Mouse (Mus musculus) limb, embryonic 14.5 days (tissue): Measurements from ENCODE around the gene Zfp629. TPM values are rescaled to one million over a fixed set of nuclear protein-coding genes. Genes with fewer than 3 reads are reported as not detected.

ENCODE experiments used
- ATAC-seq: fragments of 200-750 bp; cut with Nextera tagmentation; 2 replicates; pipeline ENCODE4 v1.8.0; 2017; ENCODE audit warnings: low read depth, moderate number of reproducible peaks, moderate TSS enrichment; ENCODE audit not compliant: low FRiP score
- DNase-seq: peaks from one replicate; pipeline ENCODE4 v3.0.0-alpha.2; 2015; ENCODE audit warnings: low spot score
- H3K27ac ChIP-seq: fragments of 300-500 bp; sonication (generic); replicated peaks from 2 replicates; pipeline ENCODE4 v1.5.1; 2014; ENCODE audit warnings: low read depth, mild to moderate bottlenecking, low read length, moderate library complexity, mixed read lengths
- H3K27me3 ChIP-seq: fragments of 300-500 bp; sonication (generic); 2 replicates; pipeline ENCODE4 v1.6.1; 2014; ENCODE audit warnings: low read length, mixed read lengths; ENCODE audit not compliant: control insufficient read depth, insufficient read depth
- H3K36me3 ChIP-seq: fragments of 300-500 bp; sonication (generic); 2 replicates; pipeline ENCODE4 v1.6.1; 2014; ENCODE audit warnings: mild to moderate bottlenecking, low read length, moderate library complexity, mixed read lengths; ENCODE audit not compliant: control insufficient read depth, insufficient read depth
- H3K4me1 ChIP-seq: fragments of 300-500 bp; sonication (generic); 2 replicates; pipeline ENCODE4 v1.6.1; 2014; ENCODE audit warnings: antibody characterized with exemption, low read length, mixed read lengths; ENCODE audit not compliant: control insufficient read depth, insufficient read depth
- H3K4me2 ChIP-seq: fragments of 300-500 bp; sonication (generic); replicated peaks from 2 replicates; pipeline ENCODE4 v1.6.1; 2014; ENCODE audit warnings: low read depth, mild to moderate bottlenecking, low read length, moderate library complexity; ENCODE audit not compliant: severe bottlenecking
- H3K4me3 ChIP-seq: fragments of 300-500 bp; sonication (generic); replicated peaks from 2 replicates; pipeline ENCODE4 v1.5.1; 2014; ENCODE audit warnings: low read length
- H3K9ac ChIP-seq: fragments of 300-500 bp; sonication (generic); 2 replicates; pipeline ENCODE4 v1.6.1; 2014; ENCODE audit warnings: mild to moderate bottlenecking, low read depth, low read length, moderate library complexity; ENCODE audit not compliant: severe bottlenecking
- H3K9me3 ChIP-seq: fragments of 300-500 bp; sonication (generic); 2 replicates; pipeline ENCODE4 v1.6.1; 2016; ENCODE audit warnings: low read length; ENCODE audit not compliant: control insufficient read depth
- POLR2A ChIP-seq: fragments of 200-500 bp; IDR thresholded peaks from 2 replicates; pipeline ENCODE4 v1.8.0; 2012; ENCODE audit warnings: inconsistent platforms, mild to moderate bottlenecking, moderate library complexity, borderline replicate concordance; ENCODE audit not compliant: insufficient read depth, insufficient read length; ENCODE audit errors: extremely low read depth
- WGBS: fragments of 180-500 bp; shearing (Covaris S2); extraction: QIAGEN DNeasy Blood & Tissue Kit; methylation state at CpG from one replicate; pipeline ENCODE4 v1.1.7; 2014; 5-methylcytosine and 5-hydroxymethylcytosine counted together
- polyA plus RNA-seq, 2 experiments: library from polyadenylated mRNA; depleted of rRNA in 1 of 2; stranded (reverse) in 1 of 2; unstranded in 1 of 2; fragments of >200 nt; fragmentation: Nextera tagmentation in 1 of 2; extraction: Ambion mirVana in 1 of 2; gene quantifications; 2 replicates each; pipeline versions ENCODE4 v1.2.1 to v1.2.3; 2012 to 2014

The Zfp629 gene
- polyA plus RNA-seq (2012; rRNA removed), result 23.8 and 24.5 TPM in 2 replicates
- 13.9 and 19.2 TPM in 2 replicates for polyA plus RNA-seq (2014; fragmentation: Nextera tagmentation; extraction: Ambion mirVana)

DNA sequence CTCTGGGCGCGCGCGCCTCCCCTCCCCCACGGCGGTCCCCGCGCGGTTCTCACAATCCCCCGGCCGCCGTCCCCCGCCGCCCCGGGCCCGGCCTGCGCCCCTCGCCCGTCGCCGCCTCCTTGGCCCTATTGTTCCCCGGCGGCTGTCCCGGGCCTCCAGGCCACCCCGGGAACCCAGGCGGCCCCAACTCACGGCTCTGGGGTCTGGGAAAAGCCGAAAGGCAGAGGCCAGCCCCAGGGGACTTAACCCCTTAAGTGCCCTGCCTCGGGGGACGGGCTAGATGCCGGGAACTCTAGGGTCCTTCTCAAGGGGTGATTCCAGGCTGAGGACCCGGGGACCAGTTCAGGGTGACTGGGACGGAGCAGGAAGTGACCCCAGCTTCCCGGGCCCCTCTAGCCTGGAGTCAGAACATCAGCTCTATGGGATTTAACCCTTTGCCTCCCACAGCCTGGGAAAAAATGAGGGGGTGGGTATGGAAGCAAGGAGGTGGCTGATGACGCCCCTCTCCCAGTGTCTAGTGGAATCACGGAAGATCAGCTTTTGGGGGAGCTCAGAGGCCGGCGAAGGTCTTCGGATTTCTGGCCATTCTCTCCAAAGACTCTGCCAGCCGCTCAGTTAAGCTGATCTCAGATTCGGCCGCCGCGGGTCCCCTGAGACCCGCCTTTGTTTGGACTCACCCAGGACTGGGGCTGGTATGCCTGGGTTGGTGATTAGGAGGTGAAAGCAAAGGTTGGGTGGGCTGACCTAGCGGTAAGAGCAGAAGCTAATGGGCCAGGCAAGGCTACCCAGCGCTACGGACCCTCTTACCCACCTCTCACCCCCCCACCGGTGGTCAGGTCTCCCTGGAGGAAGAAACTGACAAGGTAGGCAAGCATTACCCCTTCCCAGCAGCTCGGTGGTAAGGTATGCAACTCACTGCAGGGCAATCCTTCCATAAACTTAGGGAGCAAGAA lies at the start of gene Zfp629:
TSS of gene Zfp629 (minus strand) at position 907 of the 953 bp plus-strand sequence.
- peak within 1 kb of the TSS; percentile 99 for H3K4me3 ChIP-seq
- H3K36me3 ChIP-seq, result peaks cover 27% of the 10 kb centered on the region
- peak within 1 kb of the TSS; percentile 82 for H3K27ac ChIP-seq
- peaks cover 10% of the 10 kb centered on the region; the same call in 1 of the 2 replicates for H3K4me1 ChIP-seq
- under 1% methylated on average over 45 of the region's 50 CpGs for WGBS
- ATAC-seq (peak; percentile 90), DNase-seq (peak; percentile 84)
- H3K9me3 ChIP-seq, result no peaks in the 10 kb centered on the region
- TF ChIP-seq POLR2A, result 0 out of 2 replicates have a peak, but pooled peaks have one; percentile 26
- peak within 1 kb of the TSS; percentile 82 for H3K4me2 ChIP-seq
- no peaks in the 10 kb centered on the region for H3K27me3 ChIP-seq
- H3K9ac ChIP-seq, result peak within 1 kb of the TSS; percentile 96

DNA sequence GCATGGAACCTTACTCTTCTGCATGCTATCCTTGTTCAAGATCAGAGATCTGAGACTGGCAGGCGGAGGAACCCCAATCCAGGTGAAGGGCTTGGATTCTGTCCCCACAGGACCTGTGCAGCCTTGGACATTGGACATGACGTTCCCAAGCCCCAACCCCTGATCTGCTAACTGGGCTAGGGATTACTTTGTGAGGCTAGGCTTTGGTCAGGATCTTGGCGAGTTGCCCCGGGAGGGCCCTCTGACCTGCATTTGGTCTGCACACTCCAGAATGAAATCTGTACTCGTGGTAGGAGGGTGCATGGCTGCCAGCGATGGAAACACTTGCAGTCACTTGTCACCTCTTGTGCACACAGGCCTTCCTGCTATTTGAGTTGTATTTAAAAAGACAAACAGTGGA lies 47.3 kb upstream of the Zfp629 start:
- peaks cover 60% of the 10 kb centered on the region for H3K36me3 ChIP-seq
- 91% methylated on average over 6 of the region's 6 CpGs for WGBS
- H3K9ac ChIP-seq, result no peak overlapping the region
- no peak overlapping the region for H3K4me3 ChIP-seq
- H3K27ac ChIP-seq, result no peak overlapping the region
- ATAC-seq, result no peak
- no peak for TF ChIP-seq POLR2A
- H3K27me3 ChIP-seq, result no peaks in the 10 kb centered on the region
- DNase-seq, result no peak
- no peaks in the 10 kb centered on the region for H3K9me3 ChIP-seq
- no peaks in the 10 kb centered on the region for H3K4me1 ChIP-seq
- no peak overlapping the region for H3K4me2 ChIP-seq

DNA sequence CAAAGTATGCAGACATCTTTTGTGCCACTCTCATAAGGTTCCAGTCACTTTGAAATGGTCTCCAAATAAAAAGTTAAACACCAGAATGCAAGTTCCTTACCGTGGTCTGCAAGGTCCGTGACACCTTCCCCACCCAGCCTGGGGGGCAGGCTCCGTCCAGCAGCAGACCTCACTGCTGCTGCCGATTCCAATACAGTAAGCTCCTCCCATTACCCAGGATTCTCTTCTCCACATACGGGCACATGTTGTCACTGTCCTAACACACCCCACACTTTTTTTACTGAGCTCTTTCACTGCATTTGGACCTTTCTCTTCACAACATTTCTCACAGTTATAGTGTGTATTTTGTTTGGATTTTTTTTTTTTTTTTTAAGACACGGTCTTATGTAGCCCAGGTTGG lies 46.2 kb upstream of the Zfp629 start:
- DNase-seq (no peak), ATAC-seq (no peak)
- no peak for TF ChIP-seq POLR2A
- H3K27me3 ChIP-seq, result no peaks in the 10 kb centered on the region
- 72% methylated on average over 6 of the region's 6 CpGs for WGBS
- H3K4me2 ChIP-seq, result no peak overlapping the region
- H3K27ac ChIP-seq, result no peak overlapping the region
- H3K36me3 ChIP-seq, result peaks cover 52% of the 10 kb centered on the region
- H3K9ac ChIP-seq, result no peak overlapping the region
- no peak overlapping the region for H3K4me3 ChIP-seq
- no peaks in the 10 kb centered on the region for H3K4me1 ChIP-seq
- H3K9me3 ChIP-seq, result no peaks in the 10 kb centered on the region

- Histone ChIP-seq H3K4me1 (no peaks in the 10 kb centered on the region), H3K36me3 (peaks cover 43% of the 10 kb centered on the region), H3K4me2 (no peak overlapping the region), H3K9me3 (no peaks in the 10 kb centered on the region), H3K4me3 (no peak overlapping the region), H3K27ac (no peak overlapping the region), H3K9ac (no peak overlapping the region), H3K27me3 (no peaks in the 10 kb centered on the region)
- TF ChIP-seq POLR2A, result no peak
- WGBS, result 91% methylated on average over 3 of the region's 3 CpGs
- ATAC-seq, result no peak
- DNase-seq, result no peak
Measured at GRCm38 (mm10) chr7:127660882-127661281, 45.3 kb upstream of the Zfp629 start.

DNA sequence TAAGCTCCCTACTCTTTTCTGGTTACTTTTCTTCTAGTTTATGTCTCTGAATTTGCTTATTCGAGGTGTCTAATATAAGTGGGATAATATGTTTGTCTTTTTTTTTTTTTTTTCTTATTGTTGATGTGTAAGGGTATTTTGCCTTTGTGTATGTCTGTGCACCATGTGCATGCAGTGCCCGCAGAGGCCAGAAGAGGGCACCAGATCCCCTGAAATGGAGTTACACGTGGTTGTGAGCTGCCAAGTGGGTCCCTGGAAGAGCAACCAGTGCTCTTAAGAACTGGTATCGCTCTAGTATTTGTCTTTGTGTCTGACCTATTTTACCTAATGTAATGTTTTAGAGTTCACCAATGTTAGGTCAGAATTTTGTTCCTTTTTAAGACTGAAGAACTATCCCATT lies 41.3 kb upstream of the Zfp629 start:
- Histone ChIP-seq H3K36me3 (0 out of 2 replicates have a peak, but pooled peaks cover 6% of the 10 kb centered on the region), H3K9ac (no peak overlapping the region), H3K4me1 (peaks cover 5% of the 10 kb centered on the region; the same call in 1 of the 2 replicates), H3K4me3 (no peak overlapping the region), H3K27ac (no peak overlapping the region), H3K4me2 (no peak overlapping the region), H3K27me3 (no peaks in the 10 kb centered on the region), H3K9me3 (no peaks in the 10 kb centered on the region)
- 33% methylated on average over 4 of the region's 4 CpGs for WGBS
- DNase-seq (peak; percentile 24), ATAC-seq (no peak)
- no peak for TF ChIP-seq POLR2A
